Mouse (Mus musculus) cerebellum, adult 11 months (tissue): Measurements from ENCODE around the gene Eef1a1.

ENCODE experiments used
- DNase-seq: peaks from one replicate; pipeline ENCODE4 v3.0.0; 2022

The Eef1a1 gene

GRCm38 (mm10) chr9:78475383-78475780 is 13.6 kb downstream of the Eef1a1 start:
- DNase-seq: no peak

- DNase-seq: no peak
Observed at GRCm38 (mm10) chr9:78474771-78475382, 14.1 kb downstream of the Eef1a1 start.

- DNase-seq: no peak
Observed at GRCm38 (mm10) chr9:78474270-78474669, 14.7 kb downstream of the Eef1a1 start.

GRCm38 (mm10) chr9:78473588-78473987 is 15.4 kb downstream of the Eef1a1 start:
- DNase-seq: no peak

- DNase-seq: no peak
Observed at GRCm38 (mm10) chr9:78465725-78466124, 23.2 kb downstream of the Eef1a1 start.

GRCm38 (mm10) chr9:78463337-78463736 is 25.6 kb downstream of the Eef1a1 start:
- DNase-seq: no peak

GRCm38 (mm10) chr9:78457026-78457425 is 31.9 kb downstream of the Eef1a1 start:
- no peak for DNase-seq

- no peak for DNase-seq
Observed at GRCm38 (mm10) chr9:78451382-78451781, 37.6 kb downstream of the Eef1a1 start.

- no peak for DNase-seq
Observed at GRCm38 (mm10) chr9:78450404-78450803, 38.5 kb downstream of the Eef1a1 start.

GRCm38 (mm10) chr9:78447973-78448873 is 40.7 kb downstream of the Eef1a1 start, which contains the start of the genes Mto1 and Gm17324:
Mto1 (plus strand) TSS chr9:78448208.
Gm17324 (minus strand) TSS chr9:78448786.
- DNase-seq: peak; percentile 83

GRCm38 (mm10) chr9:78447606-78447972 is 41.4 kb downstream of the Eef1a1 start:
- no peak for DNase-seq

GRCm38 (mm10) chr9:78442579-78443392 is 46.2 kb downstream of the Eef1a1 start, which contains the start of gene Cgas:
Cgas (minus strand) TSS chr9:78443237.
- DNase-seq: no peak

GRCm38 (mm10) chr9:78442237-78442578 is 46.7 kb downstream of the Eef1a1 start:
- no peak for DNase-seq

- no peak for DNase-seq
Observed at GRCm38 (mm10) chr9:78439426-78439825, 49.5 kb downstream of the Eef1a1 start.

GRCm38 (mm10) chr9:78432471-78432870 is 56.5 kb downstream of the Eef1a1 start:
- DNase-seq: no peak

GRCm38 (mm10) chr9:78430486-78430885 is 58.5 kb downstream of the Eef1a1 start:
- no peak for DNase-seq

GRCm38 (mm10) chr9:78429551-78429950 is 59.4 kb downstream of the Eef1a1 start:
- no peak for DNase-seq

- DNase-seq: no peak
Observed at GRCm38 (mm10) chr9:78428870-78429432, 60.0 kb downstream of the Eef1a1 start.
